Mouse (Mus musculus) ES-E14 (cell line): ENCODE measurements around the gene Naa16. TPM values are rescaled to one million over a fixed set of nuclear protein-coding genes. Genes with fewer than 3 reads are reported as not detected.

Experiments
- DNase-seq: peaks from one replicate; pipeline ENCODE4 v3.0.0-alpha.2; 2013; ENCODE audit warnings: low read depth, low spot score
- H3K27ac ChIP-seq: 2 replicates; pipeline ENCODE4 v1.5.1; 2012; ENCODE audit warnings: low read depth, mild to moderate bottlenecking, low read length, moderate library complexity, mixed read lengths; ENCODE audit not compliant: poor library complexity, insufficient read depth, severe bottlenecking
- H3K36me3 ChIP-seq: 2 replicates; pipeline ENCODE4 v1.6.1; 2012; ENCODE audit warnings: mild to moderate bottlenecking, low read length, moderate library complexity, mixed read lengths; ENCODE audit not compliant: control insufficient read depth, poor library complexity, insufficient read depth, severe bottlenecking
- H3K4me1 ChIP-seq, 2 experiments: fragments of 150-350 bp in 1 of 2; sonication (generic) in 1 of 2; 2 replicates each; pipeline ENCODE4 v1.6.1; 2012; ENCODE audit warnings: low read length in 2 of 2, mild to moderate bottlenecking in 1 of 2, mixed read lengths in 1 of 2; ENCODE audit not compliant: control insufficient read depth in 2 of 2, insufficient read depth in 2 of 2, poor library complexity in 1 of 2
- H3K4me3 ChIP-seq, 2 experiments: fragments of 150-350 bp in 1 of 2; sonication (generic) in 1 of 2; 2 replicates each; pipeline ENCODE4 v1.5.1; 2012; ENCODE audit warnings: low read length in 2 of 2, low read depth in 1 of 2, mild to moderate bottlenecking in 1 of 2, mixed read lengths in 1 of 2; ENCODE audit not compliant: insufficient read depth in 1 of 2, poor library complexity in 1 of 2, severe bottlenecking in 1 of 2
- H3K9ac ChIP-seq: 2 replicates; pipeline ENCODE4 v1.6.1; 2012; ENCODE audit warnings: low read depth, mild to moderate bottlenecking, low read length, mixed read lengths; ENCODE audit not compliant: poor library complexity, insufficient read depth, severe bottlenecking
- H3K9me3 ChIP-seq: fragments of 150-350 bp; sonication (generic); 2 replicates; pipeline ENCODE4 v1.6.1; 2012; ENCODE audit warnings: low read depth, mild to moderate bottlenecking, low read length; ENCODE audit not compliant: control insufficient read depth, insufficient read depth
- CHD2 ChIP-seq: IDR thresholded peaks from 2 replicates; pipeline ENCODE4 v1.6.1; 2014; ENCODE audit warnings: mild to moderate bottlenecking, low read depth, low read length, inconsistent platforms
- HCFC1 ChIP-seq: IDR thresholded peaks from 2 replicates; pipeline ENCODE4 v1.6.1; 2012; ENCODE audit warnings: low read length, inconsistent platforms, borderline replicate concordance; ENCODE audit not compliant: insufficient read depth
- MAFK ChIP-seq: IDR thresholded peaks from 2 replicates; pipeline ENCODE4 v1.6.1; 2014; ENCODE audit warnings: mild to moderate bottlenecking, low read depth, low read length, inconsistent platforms; ENCODE audit not compliant: insufficient read depth
- ZC3H11A ChIP-seq: IDR thresholded peaks from 2 replicates; pipeline ENCODE4 v1.6.1; 2012; ENCODE audit warnings: low read depth, mild to moderate bottlenecking, inconsistent platforms, low read length, borderline replicate concordance
- ZNF384 ChIP-seq: IDR thresholded peaks from 2 replicates; pipeline ENCODE4 v1.6.1; 2012; ENCODE audit warnings: low read depth, low read length, inconsistent platforms
- in situ Hi-C, 2 experiments: fragments of 600-800 bp; cut with MboI; formaldehyde crosslinking; loops; one replicate each; pipeline ENCODE4 v1.15.1; 2025; ENCODE audit warnings: low sequenced_read_pairs in 2 of 2, inconsistent platforms in 1 of 2; ENCODE audit not compliant: unreplicated experiment in 2 of 2
- total RNA-seq: library from RNA; depleted of rRNA; stranded (reverse); fragments of 300-350 nt; gene quantifications from 2 replicates; pipeline ENCODE4 v1.2.3, GENCODE M21; 2012

The Naa16 gene
- total RNA-seq, 1 experiment: 13.5 TPM

DNA sequence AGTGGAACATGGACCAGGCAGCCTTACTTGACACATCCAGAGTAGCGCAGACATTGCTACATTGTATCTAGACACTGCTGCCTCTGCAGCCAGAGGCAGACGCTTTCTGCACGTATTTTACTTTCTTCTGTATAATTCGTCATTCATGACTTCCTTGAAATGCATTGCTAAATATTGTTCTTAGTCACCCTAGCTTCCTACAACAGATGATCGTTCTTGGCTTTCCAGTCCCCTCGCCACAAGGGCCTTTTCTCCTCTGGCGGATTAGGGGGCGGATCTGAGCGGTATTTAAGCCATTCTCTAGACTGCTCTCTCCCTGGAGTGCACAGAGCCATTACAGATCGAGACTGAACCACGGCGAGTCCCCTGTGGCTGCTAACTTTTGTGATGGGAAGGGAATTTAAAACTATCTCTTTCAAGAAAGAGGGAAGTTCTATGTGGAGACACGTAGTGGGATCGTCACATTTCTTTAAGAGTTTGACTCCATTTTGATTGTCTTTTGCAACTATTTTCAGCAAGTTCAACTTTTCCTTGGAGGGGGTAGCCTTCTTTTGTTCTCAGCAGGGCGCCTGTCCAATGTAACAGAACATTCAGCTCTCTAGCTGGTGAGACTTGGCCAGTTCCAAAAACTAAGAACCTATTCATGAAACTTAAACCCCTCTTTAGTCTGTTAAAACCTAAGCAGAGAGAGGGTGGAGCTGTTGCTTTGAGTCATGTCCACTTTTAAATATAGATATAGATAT lies 99.7 kb downstream of the Naa16 start:
- Histone ChIP-seq H3K4me3 (no peak overlapping the region), H3K36me3 (no peaks in the 10 kb centered on the region), H3K9me3 (no peaks in the 10 kb centered on the region), H3K27ac (no peak overlapping the region), H3K4me1 (no peaks in the 10 kb centered on the region; a peak in 1 of 4 replicates), H3K9ac (no peak overlapping the region)
- TF ChIP-seq ZNF384: no peak
- DNase-seq: no peak
- in situ Hi-C loops: no loop called here

DNA sequence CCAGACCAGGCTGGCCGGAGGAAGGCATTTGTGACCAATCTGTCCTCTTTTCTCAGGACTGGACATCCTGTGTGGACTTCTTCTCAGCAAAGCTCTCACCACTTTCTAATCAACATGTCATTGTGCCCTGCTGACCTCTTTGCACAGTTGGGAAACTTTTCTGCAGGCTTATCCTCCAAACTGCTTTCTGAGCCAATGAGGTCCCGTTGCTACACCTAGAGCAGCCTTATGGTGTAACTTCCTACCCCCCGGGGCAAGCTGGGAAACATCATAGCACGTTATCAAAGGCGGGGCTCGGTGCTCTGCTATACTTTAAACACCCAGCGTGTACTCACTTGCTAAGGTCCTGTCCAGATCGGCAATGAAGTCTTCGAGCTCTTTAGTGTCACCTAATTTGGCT lies 100.7 kb downstream of the Naa16 start:
- in situ Hi-C loops: no loop called here
- no peaks in the 10 kb centered on the region for H3K9me3 ChIP-seq
- no peaks in the 10 kb centered on the region for H3K36me3 ChIP-seq
- H3K27ac ChIP-seq: no peak overlapping the region
- no peak for DNase-seq
- no peak overlapping the region for H3K9ac ChIP-seq
- H3K4me3 ChIP-seq: no peak overlapping the region
- no peak for TF ChIP-seq MAFK
- no peak for TF ChIP-seq CHD2
- no peak for TF ChIP-seq HCFC1
- no peak for TF ChIP-seq ZC3H11A
- no peak for TF ChIP-seq ZNF384
- peaks cover 0 to 4% of the 10 kb centered on the region in 2 experiments; a peak in 3 of 4 replicates for H3K4me1 ChIP-seq

DNA sequence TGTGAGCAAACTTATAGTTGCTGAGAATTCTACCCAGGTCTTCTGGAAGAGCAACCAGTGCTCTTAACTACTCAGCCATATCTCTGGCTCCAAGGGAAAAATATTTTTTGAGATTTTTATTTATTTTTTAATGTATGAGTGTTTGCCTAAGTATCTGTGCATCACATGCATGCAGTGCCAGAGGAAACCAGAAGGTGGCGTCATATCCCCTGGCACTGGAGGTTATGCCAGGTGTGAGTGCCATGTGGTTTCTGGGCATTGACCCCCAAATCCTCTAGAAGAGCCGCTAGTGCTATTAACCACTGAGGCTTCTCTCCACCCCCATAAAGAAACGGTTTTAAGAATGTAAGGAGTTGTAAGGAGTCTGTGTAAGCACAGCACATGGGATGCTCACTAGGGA lies 102.3 kb downstream of the Naa16 start:
- no peak for DNase-seq
- Histone ChIP-seq H3K9ac (no peak overlapping the region), H3K27ac (no peak overlapping the region), H3K9me3 (no peaks in the 10 kb centered on the region), H3K4me1 (peaks cover 0 to 4% of the 10 kb centered on the region in 2 experiments; a peak in 3 of 4 replicates), H3K4me3 (no peak overlapping the region), H3K36me3 (no peaks in the 10 kb centered on the region)
- in situ Hi-C loops: no loop called here
- TF ChIP-seq MAFK (no peak), ZNF384 (no peak), HCFC1 (no peak), ZC3H11A (no peak), CHD2 (no peak)

DNA sequence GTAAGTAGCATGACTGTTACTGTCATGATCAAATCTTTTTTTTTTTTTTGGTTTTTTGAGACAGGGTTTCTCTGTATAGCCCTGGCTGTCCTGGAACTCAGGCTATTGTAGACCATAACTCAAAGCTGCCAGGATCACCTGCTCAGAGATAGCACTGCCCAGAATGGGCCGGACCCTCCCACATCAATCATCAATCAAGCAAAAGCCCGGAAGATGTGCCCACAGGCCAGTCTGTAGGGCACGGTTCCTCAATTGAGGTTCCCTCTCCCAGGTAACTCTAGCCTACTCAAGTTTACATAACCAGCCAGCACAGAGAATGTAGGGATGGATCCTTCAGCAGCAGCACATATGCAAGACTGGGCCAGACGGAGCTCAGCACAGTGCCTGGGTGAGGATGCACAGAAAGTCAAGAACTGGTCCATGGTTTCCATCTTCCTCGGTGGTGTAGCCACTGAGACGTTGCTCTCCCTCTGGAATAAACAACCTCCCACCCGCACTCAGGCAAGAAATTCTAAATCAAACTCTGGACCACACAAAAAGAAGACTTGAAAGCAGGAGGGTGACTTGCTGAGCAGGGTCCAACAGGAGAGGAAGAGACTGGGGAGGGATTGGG lies 103.2 kb downstream of the Naa16 start:
- in situ Hi-C loops: no loop called here
- DNase-seq: no peak
- H3K9ac ChIP-seq: no peak overlapping the region
- H3K27ac ChIP-seq: no peak overlapping the region
- TF ChIP-seq HCFC1 (no peak), MAFK (no peak), CHD2 (no peak), ZC3H11A (no peak), ZNF384 (no peak)
- H3K9me3 ChIP-seq: no peaks in the 10 kb centered on the region
- H3K4me1 ChIP-seq: peaks cover 0 to 4% of the 10 kb centered on the region in 2 experiments; a peak in 3 of 4 replicates
- no peak overlapping the region for H3K4me3 ChIP-seq
- H3K36me3 ChIP-seq: no peaks in the 10 kb centered on the region
